Mouse (Mus musculus) cerebellum, adult 2 months (tissue): ENCODE data around the gene Ttc17.
"Not testable (repeated sequence)": the region's sequence is repeated elsewhere in the genome, so short reads cannot be mapped to it uniquely, and the experiment has no call there.

ENCODE experiments used
- CTCF ChIP-seq: fragments of 200-500 bp; IDR thresholded peaks from 2 replicates; pipeline ENCODE4 v1.5.1; 2011; ENCODE audit warnings: low read depth, mild to moderate bottlenecking, control low read depth, low read length, moderate library complexity, borderline replicate concordance; ENCODE audit not compliant: insufficient read depth
- POLR2A ChIP-seq: fragments of 200-500 bp; IDR thresholded peaks from 2 replicates; pipeline ENCODE4 v1.6.1; 2011; ENCODE audit warnings: low read length, control low read depth, borderline replicate concordance; ENCODE audit not compliant: insufficient read depth

- not testable (repeated sequence) for TF ChIP-seq CTCF, POLR2A
These were observed 15.4 kb downstream of the Ttc17 start for GRCm38 (mm10) chr2:94391127-94391526.
